Mouse (Mus musculus) erythroblast, adult 5-6 weeks (primary cell): ENCODE results near the gene Ssbp3. TPM values are rescaled to one million over a fixed set of nuclear protein-coding genes. Genes with fewer than 3 reads are reported as not detected.

ENCODE experiments used
- ATAC-seq: replicated peaks from 2 replicates; pipeline ENCODE4 v1.8.0; 2016; ENCODE audit warnings: moderate number of reproducible peaks, mild to moderate bottlenecking, moderate TSS enrichment, inconsistent platforms; ENCODE audit not compliant: poor library complexity, low FRiP score, severe bottlenecking
- total RNA-seq, 2 experiments: library from RNA; stranded (forward) in 1 of 2; stranded (reverse) in 1 of 2; fragments of 150-400 nt in 1 of 2; fragments of 200-764, 138-1000 nt in 1 of 2; gene quantifications; 2 replicates each; pipeline versions ENCODE4 v1.2.3 to v1.2.4; 2015 to 2017; ENCODE audit warnings: low replicate concordance in 2 of 2

Gene Ssbp3
- total RNA-seq, 2 experiments from 2014 or later, result 49.8 to 55.9 TPM

DNA sequence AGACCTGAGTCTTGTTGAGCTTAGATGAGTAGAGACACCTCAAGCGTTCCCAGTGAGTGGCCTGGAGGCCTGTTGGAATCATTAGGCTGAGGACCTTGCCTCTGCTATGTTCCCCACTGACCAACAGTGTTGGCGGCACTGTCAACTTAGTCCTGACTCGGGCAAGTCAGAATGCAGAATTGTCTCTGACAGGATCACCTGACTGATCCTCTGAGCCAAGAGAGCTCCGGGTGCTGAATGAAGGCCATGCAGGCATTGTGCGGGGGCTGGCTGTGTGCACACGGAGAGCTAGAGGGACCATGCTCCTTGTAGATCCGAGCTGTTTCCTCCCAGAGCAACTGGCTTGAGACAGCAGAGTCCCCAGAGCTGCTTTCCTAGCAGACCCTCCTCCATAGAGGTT, 18.5 kb downstream of the Ssbp3 start:
- no peak for ATAC-seq

- no peak for ATAC-seq
These were observed 22.1 kb downstream of the Ssbp3 start for GRCm38 (mm10) chr4:106932583-106932982.

- no peak for ATAC-seq
These were observed 23.4 kb downstream of the Ssbp3 start for GRCm38 (mm10) chr4:106933813-106934482.

- ATAC-seq, result 0 out of 2 replicates have a peak, but pooled peaks have one; percentile 22
These were observed 24.6 kb downstream of the Ssbp3 start for GRCm38 (mm10) chr4:106934931-106935582.

DNA sequence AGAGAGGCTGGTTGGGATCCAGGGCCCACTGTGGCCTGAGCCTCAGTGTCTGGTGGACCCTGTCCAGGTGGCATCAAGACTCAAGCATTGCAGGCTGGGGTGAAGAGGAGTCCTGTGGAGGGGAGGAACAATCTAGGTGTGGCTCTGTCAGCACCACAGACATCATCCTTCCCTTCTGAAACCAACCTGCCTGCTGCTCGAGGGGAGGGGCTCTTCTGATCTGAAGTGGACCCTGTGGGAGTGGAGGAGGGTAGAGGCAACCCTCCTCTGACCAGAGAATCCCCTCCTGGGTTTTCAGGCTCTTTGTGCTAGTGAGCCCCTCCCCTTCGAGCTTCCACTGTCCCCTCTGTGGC, 25.1 kb downstream of the Ssbp3 start:
- no peak for ATAC-seq

GRCm38 (mm10) chr4:106936041-106936440, 25.5 kb downstream of the Ssbp3 start:
- no peak for ATAC-seq

- no peak for ATAC-seq
These were observed 26.2 kb downstream of the Ssbp3 start for GRCm38 (mm10) chr4:106936741-106937140.

GRCm38 (mm10) chr4:106938506-106939222, 28.2 kb downstream of the Ssbp3 start:
- ATAC-seq, result no peak

DNA sequence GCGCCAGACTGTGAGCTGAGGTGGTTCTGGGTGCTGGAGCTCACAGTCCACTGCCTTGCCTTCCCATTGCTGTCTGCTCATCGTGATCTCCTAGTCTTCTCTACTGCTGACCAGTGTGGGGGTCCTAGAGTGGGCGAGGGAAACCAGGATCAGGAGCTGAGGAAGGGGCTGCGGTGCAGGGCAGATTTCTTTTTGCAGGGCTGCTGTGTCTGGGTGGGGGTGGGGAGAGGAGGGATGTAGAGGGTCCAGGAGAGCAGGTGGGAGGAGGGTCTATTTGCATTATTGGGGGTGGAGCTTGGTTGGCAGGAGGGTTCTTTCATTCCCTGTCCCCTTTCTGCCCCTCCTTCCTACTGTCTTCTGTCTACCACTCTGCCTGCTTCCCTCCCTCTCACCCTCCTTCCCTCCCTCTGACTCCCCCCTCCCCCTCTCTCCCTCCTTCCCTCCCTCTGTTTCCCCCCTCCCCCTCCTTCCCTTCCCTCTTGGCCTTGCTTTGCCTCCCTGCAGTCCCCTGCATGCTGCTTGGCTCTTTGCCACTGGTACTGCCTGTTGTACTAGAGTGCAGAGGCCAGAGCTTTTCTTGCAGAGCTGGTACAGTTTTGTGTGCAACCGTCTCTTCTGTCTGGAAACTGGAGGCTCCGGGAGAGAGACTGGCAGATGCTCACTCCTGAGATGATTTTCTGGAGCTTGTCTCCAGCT, 28.9 kb downstream of the Ssbp3 start:
- no peak for ATAC-seq

DNA sequence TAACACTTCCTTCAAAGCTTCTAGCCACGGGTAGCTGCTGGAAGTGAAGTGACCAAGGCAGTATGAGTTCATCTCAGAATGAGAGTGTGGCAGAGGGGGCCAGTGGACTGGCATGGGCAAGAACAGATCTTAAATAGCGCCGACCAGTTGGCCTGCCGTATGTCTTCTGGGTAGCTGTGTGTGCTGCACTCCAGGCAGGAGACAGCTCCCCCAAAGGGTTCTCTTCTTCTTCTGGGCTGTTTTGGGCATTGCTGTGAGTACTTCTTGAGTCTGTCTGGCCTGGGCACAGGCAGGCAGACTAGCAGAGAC, 29.4 kb downstream of the Ssbp3 start:
- no peak for ATAC-seq

DNA sequence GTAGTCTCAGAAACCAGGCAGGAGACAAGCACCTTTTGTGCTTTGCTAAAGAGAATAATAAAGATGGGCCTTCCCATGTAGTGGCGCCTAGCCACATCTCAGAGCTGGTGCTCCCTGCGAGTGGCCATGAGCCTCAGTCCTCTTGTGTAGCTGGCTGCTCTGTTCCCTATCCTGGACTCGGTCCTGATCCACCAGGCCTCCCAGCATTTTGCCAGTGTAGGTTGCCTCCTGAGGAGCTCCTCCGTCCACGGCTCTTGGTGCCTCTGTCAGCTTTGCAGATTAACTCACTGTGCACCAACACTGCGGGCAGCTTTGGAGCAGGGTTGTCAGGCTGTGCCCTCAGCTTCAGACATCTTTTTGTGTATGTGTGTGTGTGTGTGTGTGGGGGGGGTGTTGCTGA, 30.4 kb downstream of the Ssbp3 start:
- ATAC-seq, result no peak

DNA sequence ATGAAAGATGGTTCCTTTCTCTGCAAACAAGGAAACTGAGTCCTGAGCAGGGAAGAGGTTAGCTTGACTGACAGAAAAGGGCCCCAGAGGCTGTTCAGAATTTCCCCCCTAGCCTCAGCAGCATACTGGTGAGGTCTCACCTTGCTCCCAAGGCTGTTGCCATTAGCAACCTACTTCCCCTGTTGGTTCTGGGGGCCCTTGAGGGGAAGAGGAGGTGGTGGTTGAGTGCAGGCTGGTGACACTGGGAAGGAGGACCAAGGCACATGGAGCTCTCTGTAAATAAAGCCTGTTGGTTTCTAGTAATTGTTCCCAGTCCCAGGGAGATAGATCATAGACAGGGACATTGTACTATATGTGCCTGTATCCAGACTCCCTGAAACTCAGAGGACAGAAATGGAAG, 31.0 kb downstream of the Ssbp3 start:
- no peak for ATAC-seq

DNA sequence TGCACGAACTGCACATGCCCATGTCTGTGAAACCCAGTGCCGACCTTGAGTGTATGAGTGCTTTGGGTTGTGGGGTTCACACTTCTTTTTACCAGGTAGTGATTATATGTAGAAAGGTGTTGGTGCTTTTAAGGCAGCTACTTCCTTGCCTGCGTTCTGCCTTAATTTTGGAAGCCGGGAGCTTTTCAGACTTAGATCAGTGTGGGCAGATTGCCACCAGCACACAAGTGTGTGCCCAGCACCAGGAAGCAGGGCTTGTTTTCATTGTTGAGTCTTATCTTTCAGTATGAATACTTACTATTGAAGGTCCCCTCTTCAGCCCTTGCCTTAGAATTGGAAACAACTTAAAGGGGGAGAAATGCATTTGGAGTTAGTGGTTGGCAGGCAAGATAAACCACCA, 32.0 kb downstream of the Ssbp3 start:
- ATAC-seq, result no peak

- no peak for ATAC-seq
These were observed 33.1 kb downstream of the Ssbp3 start for GRCm38 (mm10) chr4:106943627-106944026.

- no peak for ATAC-seq
These were observed 34.4 kb downstream of the Ssbp3 start for GRCm38 (mm10) chr4:106944898-106945297.

GRCm38 (mm10) chr4:106947741-106948140, 37.2 kb downstream of the Ssbp3 start:
- no peak for ATAC-seq

GRCm38 (mm10) chr4:106948546-106948945, 38.0 kb downstream of the Ssbp3 start:
- no peak for ATAC-seq

GRCm38 (mm10) chr4:106949200-106949599, 38.7 kb downstream of the Ssbp3 start:
- no peak for ATAC-seq

GRCm38 (mm10) chr4:106950801-106951200, 40.3 kb downstream of the Ssbp3 start:
- no peak for ATAC-seq

- no peak for ATAC-seq
These were observed 41.0 kb downstream of the Ssbp3 start for GRCm38 (mm10) chr4:106951455-106951854.

DNA sequence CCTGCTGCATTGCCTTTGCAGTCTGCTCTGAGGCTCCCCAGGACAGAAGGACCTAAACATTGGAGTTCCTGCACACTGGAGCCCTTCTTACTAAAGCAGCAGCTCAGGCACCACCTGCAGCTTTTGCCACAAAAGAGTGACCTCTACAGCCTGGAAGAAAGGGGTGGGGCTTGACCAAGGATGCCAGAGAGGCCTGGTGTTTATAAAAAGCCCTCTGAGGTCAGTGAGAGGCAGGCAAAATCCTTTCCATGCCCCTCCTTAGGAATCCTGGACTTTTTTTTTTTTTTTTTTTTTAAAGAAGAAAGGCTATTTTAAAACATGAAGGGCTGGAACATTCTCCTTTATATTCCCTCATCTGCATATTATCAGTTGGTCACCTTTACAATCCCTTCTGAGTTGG, 42.7 kb downstream of the Ssbp3 start:
- no peak for ATAC-seq
